Mouse (Mus musculus): ENCODE measurements around the gene Ak5.

Gene Ak5

GRCm38 (mm10) chr3:152530344-152530743 lies 137.8 kb downstream of the Ak5 start:
- Histone ChIP-seq H3K4me1 (replicated peaks; ENCODE audit: low read depth, low read length) (no peaks in the 10 kb centered on the region), H3K27me3 (ENCODE audit: insufficient read depth, low read length) (no peaks in the 10 kb centered on the region)
- TF ChIP-seq CTCF (conservative IDR thresholded peaks at IDR 0.05; ENCODE audit: low read length) (no peak), NANOG (IDR thresholded peaks at IDR 0.05; ENCODE audit: borderline replicate concordance, low read length) (no peak), POU5F1 (IDR thresholded peaks at IDR 0.05; ENCODE audit: borderline replicate concordance, low read length) (no peak)

DNA sequence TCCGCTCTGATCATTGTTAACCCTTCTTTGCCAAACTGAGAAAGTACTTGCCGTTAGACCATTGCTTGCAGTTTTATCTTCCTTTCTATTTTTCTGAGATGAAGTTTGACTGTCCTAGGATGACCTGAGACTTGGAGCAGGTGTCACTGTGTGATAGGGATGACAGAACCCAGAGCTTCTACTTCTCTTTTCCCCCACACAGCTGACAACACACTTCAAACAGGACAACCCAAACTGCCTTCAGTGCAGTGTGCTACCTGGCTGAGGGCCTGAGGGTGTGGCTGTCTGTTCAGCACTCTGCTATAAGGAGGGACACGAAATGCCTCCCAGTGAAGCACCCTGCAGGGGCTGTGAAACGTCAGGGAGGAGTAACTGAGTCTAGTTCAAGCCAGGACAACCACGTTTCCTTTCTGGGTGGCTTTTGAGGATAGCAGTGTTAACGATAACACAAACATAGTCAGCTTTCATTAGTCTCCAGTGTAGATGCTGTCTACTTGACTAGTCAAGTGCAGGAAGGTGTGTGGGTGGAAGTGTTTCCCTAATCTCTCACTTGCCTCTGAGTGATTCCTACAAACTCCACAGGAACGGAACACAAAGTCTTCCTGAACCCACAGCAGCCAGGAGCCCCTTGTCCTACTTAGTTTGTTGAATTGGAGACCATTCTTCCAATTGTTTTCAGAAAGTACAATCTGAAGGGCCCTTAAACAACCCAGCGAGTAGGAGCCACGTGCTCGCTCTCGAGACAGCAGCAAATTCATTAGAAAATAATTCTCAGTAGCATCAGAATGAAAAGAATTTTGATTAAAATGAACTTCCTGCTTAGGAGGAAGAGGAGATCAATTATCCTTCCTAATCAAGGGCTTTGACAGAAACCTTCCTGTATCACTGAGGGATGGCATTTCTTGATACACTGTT lies 138.8 kb downstream of the Ak5 start:
- Histone ChIP-seq H3K27me3 (ENCODE audit: insufficient read depth, low read length) (no peaks in the 10 kb centered on the region), H3K36me3 (ENCODE audit: insufficient read depth, low read length) (no peaks in the 10 kb centered on the region), H3K9me3 (ENCODE audit: low read length) (no peaks in the 10 kb centered on the region), H3K4me3 (replicated peaks; ENCODE audit: low read length) (no peak overlapping the region), H3K4me1 (replicated peaks; ENCODE audit: low read depth, low read length) (no peaks in the 10 kb centered on the region)
- TF ChIP-seq CTCF (conservative IDR thresholded peaks at IDR 0.05; ENCODE audit: low read length) (no peak), NANOG (IDR thresholded peaks at IDR 0.05; ENCODE audit: borderline replicate concordance, low read length) (no peak), POU5F1 (IDR thresholded peaks at IDR 0.05; ENCODE audit: borderline replicate concordance, low read length) (no peak)

More at GRCm38 (mm10) chr3:152530344-152530743, 137.8 kb downstream of the Ak5 start:
- Histone ChIP-seq H3K36me3 (ENCODE audit: insufficient read depth, low read length) (no peaks in the 10 kb centered on the region), H3K9me3 (ENCODE audit: low read length) (no peaks in the 10 kb centered on the region), H3K4me3 (replicated peaks; ENCODE audit: low read length) (no peak overlapping the region)

- Histone ChIP-seq H3K27me3 (ENCODE audit: insufficient read depth, low read length) (no peaks in the 10 kb centered on the region), H3K36me3 (ENCODE audit: insufficient read depth, low read length) (no peaks in the 10 kb centered on the region)
Measured at GRCm38 (mm10) chr3:152526721-152527120, 141.4 kb downstream of the Ak5 start.

DNA sequence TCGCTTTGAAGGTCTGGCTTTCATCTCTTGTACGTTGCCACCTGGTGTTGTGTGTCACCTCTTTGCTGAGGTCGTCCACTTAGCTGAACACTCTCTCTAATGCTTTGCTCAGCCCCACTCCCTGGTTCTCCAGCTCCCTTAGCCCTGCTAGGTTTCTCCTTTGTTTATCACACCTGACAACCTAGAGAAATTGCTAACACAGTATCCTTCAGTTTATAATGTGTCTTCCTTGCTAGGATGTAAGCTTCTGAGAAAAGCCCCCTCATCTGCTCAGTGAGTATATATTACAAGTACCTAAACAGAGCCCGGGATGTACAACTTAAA lies 144.9 kb downstream of the Ak5 start:
- H3K4me1 ChIP-seq (replicated peaks; ENCODE audit: low read depth, low read length), result no peaks in the 10 kb centered on the region
- peaks cover 12% of the 10 kb centered on the region for H3K9me3 ChIP-seq (ENCODE audit: low read length)
- H3K4me3 ChIP-seq (replicated peaks; ENCODE audit: low read length), result no peak overlapping the region
- TF ChIP-seq CTCF (conservative IDR thresholded peaks at IDR 0.05; ENCODE audit: low read length), result no peak
- no peak for TF ChIP-seq NANOG (IDR thresholded peaks at IDR 0.05; ENCODE audit: borderline replicate concordance, low read length)
- H3K27me3 ChIP-seq (ENCODE audit: insufficient read depth, low read length), result no peaks in the 10 kb centered on the region
- H3K36me3 ChIP-seq (ENCODE audit: insufficient read depth, low read length), result no peaks in the 10 kb centered on the region

More at GRCm38 (mm10) chr3:152526721-152527120, 141.4 kb downstream of the Ak5 start:
- Histone ChIP-seq H3K4me1 (replicated peaks; ENCODE audit: low read depth, low read length) (no peaks in the 10 kb centered on the region), H3K4me3 (replicated peaks; ENCODE audit: low read length) (no peak overlapping the region), H3K9me3 (ENCODE audit: low read length) (peaks cover 11% of the 10 kb centered on the region)
- TF ChIP-seq CTCF (conservative IDR thresholded peaks at IDR 0.05; ENCODE audit: low read length) (no peak), POU5F1 (IDR thresholded peaks at IDR 0.05; ENCODE audit: borderline replicate concordance, low read length) (no peak), NANOG (IDR thresholded peaks at IDR 0.05; ENCODE audit: borderline replicate concordance, low read length) (no peak)

DNA sequence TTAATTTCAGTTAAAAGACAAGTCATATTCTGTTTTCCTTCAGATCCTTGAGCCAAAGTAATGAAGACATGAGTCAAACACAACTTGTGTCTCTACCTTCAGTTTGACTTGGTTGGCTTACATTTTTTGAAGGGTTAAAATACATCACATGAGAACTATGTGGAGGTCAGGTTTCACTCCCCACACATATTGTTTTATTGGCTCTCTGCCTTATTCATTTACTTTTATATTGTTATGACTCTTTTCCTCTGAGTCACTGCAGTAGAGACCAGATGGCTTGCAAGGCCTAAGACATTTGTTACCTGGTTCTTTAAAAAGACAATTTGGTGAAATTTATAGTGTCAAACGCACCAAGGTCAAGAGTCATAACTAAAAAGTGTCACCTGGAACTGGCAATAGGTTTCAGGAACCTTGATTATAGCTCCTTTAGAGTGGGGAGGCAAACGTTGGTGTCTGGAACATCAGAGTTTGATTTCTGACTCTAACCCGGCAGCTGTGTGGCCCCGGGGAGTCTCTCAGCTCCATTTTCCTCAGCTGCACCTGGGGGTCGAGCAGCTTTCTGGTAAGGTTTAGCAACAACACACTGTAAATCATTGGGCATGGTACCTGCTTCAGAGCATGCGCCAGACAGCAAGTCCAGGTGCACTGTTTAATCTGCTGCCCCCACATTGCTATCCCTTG lies 145.4 kb downstream of the Ak5 start:
- peaks cover 17% of the 10 kb centered on the region for H3K9me3 ChIP-seq (ENCODE audit: low read length)
- no peaks in the 10 kb centered on the region for H3K27me3 ChIP-seq (ENCODE audit: insufficient read depth, low read length)
- H3K4me1 ChIP-seq (replicated peaks; ENCODE audit: low read depth, low read length), result no peaks in the 10 kb centered on the region
- no peaks in the 10 kb centered on the region for H3K36me3 ChIP-seq (ENCODE audit: insufficient read depth, low read length)
- TF ChIP-seq CTCF (conservative IDR thresholded peaks at IDR 0.05; ENCODE audit: low read length) (no peak), POU5F1 (IDR thresholded peaks at IDR 0.05; ENCODE audit: borderline replicate concordance, low read length) (no peak), NANOG (IDR thresholded peaks at IDR 0.05; ENCODE audit: borderline replicate concordance, low read length) (no peak)
- H3K4me3 ChIP-seq (replicated peaks; ENCODE audit: low read length), result no peak overlapping the region

GRCm38 (mm10) chr3:152521054-152521453 lies 147.1 kb downstream of the Ak5 start:
- Histone ChIP-seq H3K4me1 (replicated peaks; ENCODE audit: low read depth, low read length) (no peaks in the 10 kb centered on the region), H3K4me3 (replicated peaks; ENCODE audit: low read length) (no peak overlapping the region), H3K9me3 (ENCODE audit: low read length) (peaks cover 18% of the 10 kb centered on the region), H3K36me3 (ENCODE audit: insufficient read depth, low read length) (no peaks in the 10 kb centered on the region), H3K27me3 (ENCODE audit: insufficient read depth, low read length) (no peaks in the 10 kb centered on the region)
- TF ChIP-seq CTCF (conservative IDR thresholded peaks at IDR 0.05; ENCODE audit: low read length), result no peak
- no peak for TF ChIP-seq NANOG (IDR thresholded peaks at IDR 0.05; ENCODE audit: borderline replicate concordance, low read length)
- no peak for TF ChIP-seq POU5F1 (IDR thresholded peaks at IDR 0.05; ENCODE audit: borderline replicate concordance, low read length)

- H3K36me3 ChIP-seq (ENCODE audit: insufficient read depth, low read length), result no peaks in the 10 kb centered on the region
- H3K9me3 ChIP-seq (ENCODE audit: low read length), result peaks cover 18% of the 10 kb centered on the region
- peaks cover 2% of the 10 kb centered on the region for H3K27me3 ChIP-seq (ENCODE audit: insufficient read depth, low read length)
- TF ChIP-seq NANOG (IDR thresholded peaks at IDR 0.05; ENCODE audit: borderline replicate concordance, low read length) (no peak), CTCF (conservative IDR thresholded peaks at IDR 0.05; ENCODE audit: low read length) (no peak), POU5F1 (IDR thresholded peaks at IDR 0.05; ENCODE audit: borderline replicate concordance, low read length) (no peak)
- H3K4me3 ChIP-seq (replicated peaks; ENCODE audit: low read length), result no peak overlapping the region
- 0 out of 2 replicates have a peak, but pooled peaks cover 2% of the 10 kb centered on the region for H3K4me1 ChIP-seq (replicated peaks; ENCODE audit: low read depth, low read length)
Measured at GRCm38 (mm10) chr3:152520074-152520473, 148.1 kb downstream of the Ak5 start.

DNA sequence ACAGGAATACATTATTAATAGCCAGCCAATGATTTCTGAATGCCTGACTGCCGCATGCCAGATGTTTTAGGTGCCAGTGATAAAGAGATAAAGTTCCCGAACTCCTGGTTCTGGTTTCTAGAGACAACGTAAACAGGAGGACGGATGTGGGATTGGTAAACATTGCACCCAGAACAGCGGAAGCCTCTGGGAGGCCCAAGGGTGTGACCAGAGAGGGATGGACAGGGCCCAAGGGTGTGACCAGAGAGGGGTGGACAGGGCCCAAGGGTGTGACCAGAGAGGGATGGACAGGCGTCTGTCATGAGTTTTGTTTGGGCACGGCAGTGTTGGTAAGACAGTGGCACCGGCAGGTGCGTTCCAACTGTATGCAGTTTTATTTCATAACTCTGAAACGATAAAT lies 148.6 kb downstream of the Ak5 start:
- no peaks in the 10 kb centered on the region for H3K36me3 ChIP-seq (ENCODE audit: insufficient read depth, low read length)
- H3K27me3 ChIP-seq (ENCODE audit: insufficient read depth, low read length), result peaks cover 3% of the 10 kb centered on the region
- H3K4me3 ChIP-seq (replicated peaks; ENCODE audit: low read length), result no peak overlapping the region
- peaks cover 18% of the 10 kb centered on the region for H3K9me3 ChIP-seq (ENCODE audit: low read length)
- TF ChIP-seq CTCF (conservative IDR thresholded peaks at IDR 0.05; ENCODE audit: low read length), result no peak
- no peak for TF ChIP-seq NANOG (IDR thresholded peaks at IDR 0.05; ENCODE audit: borderline replicate concordance, low read length)
- TF ChIP-seq POU5F1 (IDR thresholded peaks at IDR 0.05; ENCODE audit: borderline replicate concordance, low read length), result no peak
- 0 out of 2 replicates have a peak, but pooled peaks cover 5% of the 10 kb centered on the region for H3K4me1 ChIP-seq (replicated peaks; ENCODE audit: low read depth, low read length)
